Mouse (Mus musculus) urinary bladder, adult 18-20 months (tissue): ENCODE measurements around the gene Ccdc88a.
A peak's percentile ranks its signal among the peaks of the same experiment; 100 is the strongest.

Source experiments
- DNase-seq, 2 experiments: peaks; one replicate each; pipeline ENCODE4 v3.0.0; 2022; ENCODE audit warnings: low spot score in 2 of 2, mixed read lengths in 2 of 2

Gene Ccdc88a

DNA sequence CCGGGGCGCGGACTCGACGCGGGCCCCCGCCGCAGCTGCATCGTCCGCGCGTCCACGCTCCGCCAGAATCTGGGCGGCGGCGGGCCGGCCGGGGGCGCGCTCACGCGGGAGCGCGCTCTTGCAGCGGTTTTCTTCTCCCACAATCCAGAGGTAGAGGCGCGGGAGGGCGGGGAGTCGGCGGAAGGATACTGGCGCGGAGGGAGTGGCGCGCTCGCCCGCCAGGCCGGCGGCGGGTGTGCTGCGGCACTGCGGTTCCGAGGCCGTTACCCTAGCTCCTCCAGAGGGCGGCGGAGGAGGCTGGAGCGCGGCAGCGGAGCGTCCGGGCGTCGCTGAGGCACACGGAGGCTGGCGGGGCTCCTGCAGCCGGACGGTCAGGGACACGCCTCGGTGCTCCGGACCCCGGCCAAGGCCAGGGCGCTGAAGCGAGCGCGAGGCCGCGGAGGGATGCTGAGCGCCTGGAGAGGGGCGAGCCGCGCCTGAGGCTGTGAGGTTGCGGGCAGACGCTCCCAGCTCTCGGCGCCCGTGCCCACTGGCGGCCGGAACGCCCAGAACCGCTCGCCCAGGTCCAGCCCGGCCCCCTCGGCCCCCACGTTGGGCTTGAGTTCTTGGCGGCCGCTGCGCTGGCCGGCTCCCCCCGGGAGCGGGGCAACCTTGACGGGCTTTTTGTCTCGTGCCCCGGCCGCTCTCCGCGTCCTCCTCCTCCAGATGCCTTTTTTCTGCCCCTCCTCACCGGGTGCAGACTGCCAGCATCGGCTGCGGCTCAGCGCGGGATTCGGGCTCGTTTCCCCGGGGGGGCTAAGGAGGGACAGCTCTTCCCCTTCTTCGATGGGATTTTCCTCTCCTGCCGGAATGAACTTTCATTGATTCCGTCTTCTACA lies at the start of gene Ccdc88a:
Ccdc88a (plus strand) TSS at position 263 of the 878 bp plus-strand sequence.
- DNase-seq: peak; percentile 91 to 95

DNA sequence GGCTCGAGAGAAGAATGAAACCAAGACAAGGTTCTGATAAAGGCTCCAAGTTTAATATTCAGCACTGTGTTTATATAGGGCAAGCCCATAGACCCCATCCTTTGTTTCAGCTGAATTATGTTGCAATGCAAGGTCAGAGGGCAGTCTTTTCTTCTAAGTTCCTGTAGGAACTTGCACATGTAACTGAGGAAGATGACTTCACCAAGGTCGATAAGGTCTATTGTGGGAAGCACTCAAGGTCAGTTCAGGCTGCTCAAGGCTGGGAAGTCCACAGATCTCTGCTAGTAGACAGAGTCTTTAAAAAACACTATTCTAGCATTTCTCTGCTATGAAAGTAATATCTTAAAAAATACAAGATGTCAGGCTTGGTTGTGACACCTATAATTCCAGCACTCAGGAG lies 38.0 kb upstream of the Ccdc88a start:
- DNase-seq: no peak

DNA sequence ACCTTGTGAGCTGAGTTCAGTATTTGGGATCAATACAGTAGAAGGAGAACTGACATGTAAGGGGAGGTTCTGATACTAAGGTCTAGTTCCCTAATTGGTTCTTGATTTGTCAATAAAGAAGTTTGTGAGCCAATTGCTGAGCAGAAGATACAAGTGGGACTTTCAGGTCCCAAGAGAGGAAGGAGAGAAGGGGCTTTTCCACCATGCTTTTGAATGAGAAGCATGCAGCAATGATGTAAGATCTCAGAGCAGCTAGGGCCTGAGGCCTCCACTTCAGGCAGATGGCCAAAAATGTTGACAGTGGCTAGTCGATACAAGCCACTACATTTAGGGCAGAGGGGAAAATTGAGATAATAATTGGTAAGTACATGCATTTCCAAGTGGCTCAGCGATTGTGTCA lies 32.2 kb upstream of the Ccdc88a start:
- DNase-seq: no peak

DNA sequence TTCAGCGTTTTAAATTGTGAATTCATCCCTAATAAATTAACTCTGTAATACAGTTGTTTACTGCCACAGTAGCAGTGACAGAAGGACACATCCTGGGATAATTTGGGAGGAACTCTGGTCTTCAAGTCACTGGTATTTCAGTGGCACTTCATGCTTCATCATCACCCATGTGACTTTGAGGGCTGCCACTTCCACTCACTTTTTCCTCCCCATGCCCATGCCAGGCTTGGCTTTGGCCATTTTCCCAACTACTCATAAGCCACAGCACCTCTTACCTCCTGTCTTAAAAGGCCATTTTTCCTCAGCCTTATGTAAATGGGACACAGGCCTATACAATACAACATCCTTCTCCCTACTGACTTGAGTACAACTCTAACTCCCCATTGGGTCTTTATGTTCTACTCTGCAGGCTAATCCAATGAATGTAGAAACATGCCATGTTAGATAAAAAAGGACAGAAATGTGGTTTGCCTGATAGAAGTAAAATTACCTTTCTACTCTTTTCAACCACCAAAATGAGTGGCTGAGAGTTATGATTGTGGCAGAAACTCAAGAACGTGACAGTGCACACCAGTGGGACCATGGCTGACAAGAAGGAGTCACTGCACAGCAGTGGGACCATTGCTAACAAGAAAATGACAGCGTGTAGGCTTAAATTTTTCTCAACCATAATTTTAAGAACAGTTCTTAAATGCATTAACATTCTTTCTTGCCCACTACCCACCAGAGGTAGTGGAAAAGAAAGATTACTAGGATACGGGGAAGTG lies 28.4 kb upstream of the Ccdc88a start:
- no peak for DNase-seq

DNA sequence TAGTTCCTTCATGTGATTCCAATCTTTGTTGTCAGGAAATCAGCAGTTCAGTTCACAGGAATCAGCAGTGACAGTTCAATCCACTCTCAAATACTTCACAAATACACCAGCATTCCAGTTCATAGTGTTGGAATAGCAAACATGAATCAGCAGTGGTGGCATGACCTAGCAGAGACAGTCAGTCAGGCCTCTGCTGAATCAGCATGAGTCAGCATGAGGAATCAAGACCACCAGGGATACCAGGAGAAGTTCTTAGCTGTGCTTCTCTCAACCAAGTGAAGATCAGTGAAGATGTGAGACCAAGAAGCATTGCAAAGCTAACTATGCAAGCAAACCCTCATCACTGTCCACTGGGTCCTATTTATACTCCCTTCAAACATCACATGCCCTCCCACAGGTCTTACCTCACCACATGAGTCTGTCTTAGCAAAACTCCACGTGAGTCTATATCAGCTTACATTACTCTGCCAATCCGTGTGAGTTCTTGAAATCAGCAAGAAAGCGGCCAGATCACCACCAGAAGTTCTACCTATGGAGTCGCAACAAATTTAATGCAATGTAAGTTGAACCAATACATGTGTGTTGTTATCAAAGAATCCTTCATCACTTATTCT lies 27.7 kb upstream of the Ccdc88a start:
- DNase-seq: no peak

DNA sequence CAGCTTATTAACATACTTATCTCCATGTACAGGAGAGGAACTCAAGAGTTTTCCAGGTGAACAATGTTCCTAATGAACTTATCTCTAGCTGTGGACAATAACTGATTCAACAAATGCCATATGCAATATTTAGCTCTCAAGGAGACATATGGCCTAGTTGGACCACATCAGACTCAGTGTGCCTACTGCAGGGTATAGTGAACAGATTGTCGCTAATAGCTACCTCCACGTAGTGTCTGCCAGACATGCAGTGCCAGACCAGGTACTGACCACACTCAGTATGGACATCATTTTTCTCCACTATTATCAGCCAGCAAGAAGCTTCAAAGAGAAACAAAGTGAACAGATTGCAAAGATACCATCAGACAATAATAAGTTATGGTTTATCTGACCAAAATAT lies 22.6 kb upstream of the Ccdc88a start:
- DNase-seq: no peak

DNA sequence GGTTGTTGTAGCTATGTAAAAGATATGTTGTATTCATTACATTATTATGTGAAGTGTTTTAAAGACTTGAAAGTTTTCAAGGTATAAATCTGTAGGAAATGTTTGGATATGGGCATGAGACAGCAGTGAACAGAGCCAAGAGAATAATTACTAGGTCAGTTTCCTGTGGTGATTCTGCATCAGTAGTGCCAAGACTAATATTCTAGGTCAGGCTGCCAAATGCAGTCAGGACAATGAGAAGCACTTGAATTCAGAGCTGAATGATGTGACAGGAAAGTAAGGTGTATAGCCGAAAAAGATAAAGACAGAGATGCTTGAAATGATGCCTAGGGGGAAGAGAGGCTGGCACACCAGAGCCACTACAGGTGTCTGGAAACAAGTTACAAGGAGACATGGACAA lies 21.2 kb upstream of the Ccdc88a start:
- DNase-seq: no peak

DNA sequence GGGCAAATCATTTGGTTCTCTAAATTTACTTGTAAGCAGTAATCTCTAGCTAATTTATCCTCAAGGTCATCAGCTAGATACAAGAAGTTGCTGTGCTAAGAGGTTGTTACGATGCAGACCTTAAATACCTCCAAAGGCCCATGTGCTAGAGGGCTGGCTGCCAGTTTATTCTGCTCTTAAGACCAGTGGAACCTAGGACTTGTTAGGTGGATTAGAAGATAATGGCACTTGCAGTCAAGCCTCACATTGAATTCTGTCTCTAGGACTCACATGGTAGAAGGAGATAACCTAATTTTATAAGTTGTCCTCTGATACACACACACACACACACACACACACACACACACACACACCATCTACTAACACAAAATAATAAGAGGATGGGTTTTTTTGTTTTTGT lies 5.3 kb upstream of the Ccdc88a start:
- DNase-seq: no peak

DNA sequence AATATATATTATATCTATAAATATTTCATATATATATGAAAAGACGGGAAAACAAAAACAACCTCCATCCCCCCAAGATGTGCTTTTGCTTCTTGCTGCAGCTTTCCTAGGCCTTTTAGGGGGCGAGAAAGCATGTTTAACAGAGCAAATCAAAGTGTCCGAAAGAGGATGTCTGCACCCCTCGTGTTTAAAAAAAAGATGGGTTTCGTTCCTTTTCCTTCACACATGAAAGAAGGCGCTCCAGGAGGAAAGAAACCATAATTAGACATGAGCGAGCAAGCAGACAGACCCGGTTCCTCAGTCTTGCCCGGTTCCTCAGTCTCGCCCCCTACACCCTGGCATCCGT lies 435 bp upstream of the Ccdc88a start:
- DNase-seq: no peak

DNA sequence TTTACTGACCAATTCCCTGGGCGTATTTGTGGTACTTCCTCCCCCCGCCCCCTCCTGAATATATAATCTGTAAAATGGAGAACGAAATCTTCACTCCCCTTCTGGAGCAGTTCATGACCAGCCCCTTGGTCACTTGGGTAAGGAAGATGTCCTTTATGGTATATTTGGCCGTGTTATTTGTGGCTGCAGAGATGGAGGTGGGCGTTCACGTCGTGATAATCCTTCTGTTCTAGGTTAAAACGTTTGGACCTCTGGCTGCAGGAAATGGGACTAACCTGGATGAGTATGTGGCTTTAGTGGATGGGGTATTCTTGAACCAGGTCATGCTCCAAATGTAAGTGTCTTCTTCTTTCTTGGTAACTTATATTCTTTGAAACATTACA lies 807 bp downstream of the Ccdc88a start:
- DNase-seq: no peak

DNA sequence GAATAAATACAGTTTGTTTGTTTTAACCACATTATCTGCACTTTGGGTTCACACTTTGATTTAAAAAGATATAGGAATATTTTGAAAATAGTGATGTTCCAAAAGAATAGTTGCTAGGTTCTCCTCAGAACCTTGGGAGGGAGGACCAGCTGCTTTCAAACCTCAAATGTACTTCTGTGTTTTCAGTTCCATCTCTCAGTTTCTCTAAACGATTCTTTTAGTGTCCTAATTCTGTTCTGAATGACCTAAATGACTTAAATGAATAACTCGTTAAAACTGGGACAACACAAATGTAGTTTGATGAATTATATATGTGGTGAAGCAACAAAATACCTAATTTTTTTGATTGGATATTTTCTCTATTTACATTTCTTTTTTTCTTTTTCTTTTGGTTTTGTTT lies 3.2 kb downstream of the Ccdc88a start:
- DNase-seq: no peak

DNA sequence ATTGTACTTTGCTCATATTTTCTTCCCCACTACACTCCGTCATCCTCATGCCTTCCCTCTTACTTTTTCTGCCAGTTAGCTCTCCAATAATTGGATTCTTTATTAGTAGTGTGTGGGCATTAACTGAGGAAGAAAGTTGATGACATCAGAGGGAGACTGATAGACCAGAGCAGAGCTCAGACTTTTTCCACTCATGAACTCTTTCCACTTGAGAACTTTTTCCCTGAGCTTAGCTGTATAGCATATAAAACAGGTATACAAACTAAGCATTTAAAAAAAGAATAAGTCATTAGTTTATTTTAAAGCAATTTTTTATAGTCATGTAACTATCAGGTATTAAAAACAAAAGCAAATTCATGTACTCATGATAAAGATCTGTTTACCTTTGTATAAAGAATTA lies 5.3 kb downstream of the Ccdc88a start:
- no peak for DNase-seq

DNA sequence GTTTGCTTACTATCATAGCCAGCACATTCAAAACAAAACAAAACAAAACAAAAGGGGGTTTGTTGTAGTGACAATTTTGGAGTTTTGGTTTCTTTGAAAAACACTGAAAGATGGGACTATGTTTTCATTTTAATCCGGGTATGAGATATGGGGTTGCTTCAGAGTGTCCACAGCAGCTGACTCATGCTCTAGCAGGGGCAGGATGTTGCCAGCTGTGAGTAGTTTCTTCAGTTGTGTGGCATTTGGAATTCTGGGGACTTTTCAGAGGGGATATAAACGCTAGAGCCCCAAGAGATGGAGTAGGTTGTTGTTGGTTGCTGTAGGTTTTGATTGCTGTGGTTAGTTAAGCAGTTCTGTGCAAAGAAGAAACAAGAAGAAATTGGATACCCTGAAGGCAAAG lies 10.0 kb downstream of the Ccdc88a start:
- DNase-seq: no peak

DNA sequence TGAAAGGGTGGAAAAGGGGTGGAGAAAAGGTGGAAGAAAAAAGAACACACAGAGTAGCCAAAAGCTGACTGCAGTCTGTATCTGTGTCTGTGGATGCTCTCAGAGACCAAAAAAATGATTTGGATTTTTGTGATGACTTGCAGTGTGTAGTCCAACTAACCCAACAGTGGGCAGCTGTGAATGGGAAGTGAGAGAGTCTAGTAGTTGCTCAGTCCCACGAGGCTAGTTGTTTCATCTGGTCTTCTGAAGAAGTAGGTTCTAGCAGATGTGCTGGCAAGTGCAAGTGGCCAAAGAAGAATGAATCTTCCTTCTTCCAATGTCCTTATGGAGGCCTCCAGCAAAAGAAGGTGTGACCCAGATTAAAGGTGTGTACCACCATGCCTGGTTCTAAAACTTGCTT lies 10.5 kb downstream of the Ccdc88a start:
- no peak for DNase-seq

DNA sequence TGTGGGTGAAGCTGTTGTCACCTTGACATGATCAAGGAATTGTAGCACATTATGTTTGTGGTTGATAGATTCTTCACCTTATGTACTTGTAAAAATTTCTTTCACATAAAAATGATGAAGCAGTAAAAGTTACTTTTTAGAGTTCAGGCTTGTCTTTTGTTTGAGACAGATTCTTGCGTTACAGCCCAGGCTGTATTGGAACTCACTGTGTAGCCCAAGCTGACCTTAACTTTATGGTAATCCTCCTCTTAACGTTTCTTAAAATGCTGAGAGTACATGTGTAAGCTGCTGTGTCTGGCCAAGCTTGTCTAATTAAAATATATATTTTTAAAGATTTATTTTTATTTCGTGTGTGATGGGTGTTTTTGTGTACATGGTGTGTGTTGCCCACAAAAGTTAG lies 11.2 kb downstream of the Ccdc88a start:
- no peak for DNase-seq

DNA sequence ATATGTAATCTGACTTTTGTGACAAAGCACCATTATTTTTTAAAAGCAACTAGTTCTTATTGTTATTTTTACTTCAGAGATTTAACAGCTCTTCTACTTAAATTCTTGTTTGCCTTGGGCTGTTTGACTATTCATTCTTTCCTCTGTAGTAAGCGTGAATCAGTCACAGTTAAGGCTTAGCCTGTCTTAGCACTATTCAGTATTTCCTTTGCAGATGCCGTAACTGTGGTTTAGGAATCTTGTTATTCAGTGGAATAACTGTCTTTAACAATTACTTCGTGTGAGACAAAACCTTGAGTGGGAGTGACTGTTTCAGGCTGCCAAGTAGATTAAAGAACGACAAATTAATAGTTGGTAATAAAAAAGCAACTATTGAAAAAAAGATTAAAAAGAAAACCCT lies 16.5 kb downstream of the Ccdc88a start:
- DNase-seq: no peak

DNA sequence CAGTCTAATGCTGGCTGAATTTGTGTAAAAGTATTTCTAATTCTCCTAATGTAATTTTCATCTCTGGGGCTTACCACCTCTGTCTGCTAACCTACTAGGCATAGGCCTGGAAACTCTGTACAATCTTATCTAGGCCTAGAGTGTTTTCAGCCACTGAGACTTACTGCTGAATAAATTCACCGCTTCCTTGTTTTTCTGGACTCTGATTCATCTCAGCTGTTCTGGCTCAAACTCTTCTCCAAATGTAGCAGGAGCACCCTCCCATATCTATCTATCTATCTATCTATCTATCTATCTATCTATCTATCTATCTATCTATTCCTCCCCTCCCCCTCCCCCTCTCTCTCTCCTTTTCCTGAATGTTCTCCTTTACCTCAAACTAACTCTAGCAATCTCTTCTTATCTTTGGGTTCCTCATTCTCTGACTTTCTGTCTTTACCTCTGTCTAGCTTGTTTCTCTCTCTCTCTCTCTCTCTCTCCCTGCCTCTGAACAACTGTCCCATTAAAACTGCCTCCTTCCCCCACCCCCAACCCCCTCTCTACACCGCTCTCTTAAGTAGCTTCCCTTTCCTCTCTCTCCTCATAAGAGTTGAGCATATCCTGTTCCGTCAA lies 21.8 kb downstream of the Ccdc88a start:
- no peak for DNase-seq

DNA sequence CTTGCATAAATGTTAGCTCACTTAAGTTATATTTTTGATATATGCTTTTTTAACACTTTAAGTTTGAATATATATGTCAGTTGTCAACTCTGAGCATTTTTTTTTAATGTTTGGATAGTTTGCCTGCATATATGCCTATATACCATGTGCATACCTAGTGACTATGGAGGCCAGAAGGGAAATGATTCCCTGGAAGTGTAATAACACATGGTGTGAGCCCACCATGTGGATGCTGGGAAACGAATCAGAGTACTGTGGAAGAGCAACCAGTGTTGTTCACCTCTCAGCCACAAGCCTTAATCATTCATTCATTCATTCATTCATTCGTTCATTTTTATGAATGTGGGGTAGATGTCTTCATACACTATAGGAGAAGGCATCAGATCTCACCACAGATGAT lies 26.9 kb downstream of the Ccdc88a start:
- no peak for DNase-seq

DNA sequence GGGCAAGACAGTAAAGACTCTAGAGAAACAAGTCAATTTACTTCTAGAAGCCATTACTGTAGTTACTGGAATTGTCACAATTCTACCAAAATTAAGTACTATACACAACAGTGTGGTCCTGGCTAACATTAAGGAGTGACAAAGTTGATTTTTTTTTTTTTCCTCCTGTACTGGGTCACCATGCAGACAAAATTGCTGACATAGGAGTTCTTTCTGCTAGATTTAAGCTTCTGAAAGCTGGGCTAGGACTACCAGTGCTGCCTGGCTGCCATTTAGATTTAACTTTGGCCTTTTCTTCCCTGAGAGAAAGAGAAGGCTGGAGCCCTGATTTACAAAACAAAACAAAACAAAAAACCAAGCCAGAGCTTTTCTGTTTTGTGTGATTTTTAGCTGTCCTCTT lies 32.8 kb downstream of the Ccdc88a start:
- no peak for DNase-seq

DNA sequence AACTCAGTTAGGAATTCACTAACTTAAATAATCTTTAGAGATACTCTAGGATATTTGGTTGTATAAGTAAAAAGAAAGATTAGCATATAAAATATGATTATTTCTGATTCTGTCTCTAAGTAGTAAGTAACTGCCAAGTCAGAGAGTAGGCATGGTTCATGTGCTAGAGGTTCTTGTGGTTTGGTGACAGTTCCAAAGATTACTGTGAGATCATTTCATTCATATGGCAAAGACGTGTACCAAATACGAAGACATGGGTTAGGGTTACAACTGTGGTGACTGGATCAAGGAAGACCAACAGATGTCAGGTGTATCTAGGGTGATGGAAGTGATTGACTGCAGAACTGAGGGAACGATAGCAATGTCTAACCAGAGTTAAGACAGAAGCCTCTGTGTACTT lies 50.0 kb downstream of the Ccdc88a start:
- DNase-seq: no peak

DNA sequence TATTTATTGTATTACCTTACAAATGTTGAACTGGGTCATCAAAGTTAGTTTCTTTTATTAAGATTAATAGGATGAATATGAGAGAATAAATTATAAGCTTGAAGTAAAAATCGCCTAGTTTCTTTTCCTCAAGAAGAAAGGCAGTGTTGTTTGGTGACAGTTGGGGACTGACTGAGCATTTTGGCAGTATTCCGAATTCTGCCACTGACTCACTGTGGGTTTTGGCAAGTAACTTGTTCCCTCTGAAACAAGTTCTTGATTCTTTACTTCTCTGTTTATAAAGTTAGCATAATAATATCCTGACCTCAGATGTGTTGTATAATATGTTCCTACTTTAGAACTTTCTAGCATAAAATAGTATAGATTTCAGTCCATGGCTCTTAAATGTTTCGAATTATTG lies 55.3 kb downstream of the Ccdc88a start:
- DNase-seq: no peak

DNA sequence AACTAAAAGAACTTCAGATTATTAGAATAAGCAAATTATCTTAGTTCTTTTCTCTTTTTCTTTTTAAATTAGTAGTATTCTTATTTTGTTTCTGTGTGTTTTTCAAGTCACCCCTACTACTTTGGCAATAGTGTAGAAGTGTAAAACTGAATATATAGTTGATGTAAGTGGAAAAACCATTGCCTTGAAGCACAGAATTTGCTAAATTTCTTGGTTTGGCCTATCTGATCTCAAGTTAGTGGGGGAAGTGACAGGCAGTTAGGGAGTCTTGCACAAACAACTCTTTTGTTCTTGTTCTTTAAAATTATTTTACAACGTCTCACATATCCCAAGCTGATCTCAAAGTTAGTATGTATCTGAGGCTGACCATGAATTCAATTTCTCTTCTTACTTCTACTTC lies 57.6 kb downstream of the Ccdc88a start:
- DNase-seq: no peak

DNA sequence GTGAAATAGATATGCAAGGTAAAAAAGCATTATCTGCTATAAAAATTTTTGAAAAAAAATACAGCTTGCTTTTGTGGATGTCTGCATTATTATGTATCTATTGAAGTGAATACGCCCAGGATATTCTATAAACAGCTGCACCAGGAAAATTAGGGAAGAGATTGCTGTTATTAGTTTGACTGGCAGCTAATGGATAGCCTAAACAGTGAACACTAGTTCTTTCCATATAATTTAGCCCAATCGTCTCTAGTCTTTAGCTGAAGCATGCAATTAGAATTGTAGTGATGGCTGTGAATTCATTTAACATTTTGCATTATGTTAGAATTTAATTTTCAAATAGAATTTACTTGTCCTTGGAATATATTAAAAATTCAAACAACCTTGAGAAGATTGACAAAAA lies 75.3 kb downstream of the Ccdc88a start:
- DNase-seq: no peak
